Comparison of ENCODE assay signal across 15 mouse cellular contexts in the genomic region with DNA sequence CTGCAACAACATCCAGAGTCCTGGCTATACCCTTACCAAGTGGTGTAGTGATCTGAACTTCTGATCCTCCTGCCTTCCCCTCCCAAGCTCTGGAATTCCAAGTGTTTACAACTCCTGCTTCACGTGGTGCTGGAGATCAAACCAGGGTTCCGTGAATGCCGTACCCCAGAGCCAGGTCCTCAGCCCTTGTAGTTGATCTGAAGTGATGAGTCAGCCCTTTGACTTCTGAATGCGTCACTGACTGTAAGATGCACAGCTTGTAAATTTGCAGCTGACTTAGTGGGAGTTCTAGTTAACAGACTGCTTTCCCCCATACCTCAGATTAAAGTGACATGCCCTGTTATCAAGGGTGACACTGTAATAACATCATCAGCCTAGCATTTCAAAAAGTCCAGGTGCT. TPM values are rescaled to one million over a fixed set of nuclear protein-coding genes. Genes with fewer than 3 reads are reported as not detected.
DNase-seq lines count a peak whose midpoint lies in the region; ATAC-seq and TF ChIP-seq lines count a peak whose summit lies in the region.
"Had no signal": no experiment of that assay in that cellular context is flagged by ENCODE, and none has a peak within 500 bp of the region (broad histone marks: within the 10 kb centered on the region; RNA-seq: fewer than 3 reads in every experiment).

No protein-coding gene starts in this region.

- no peak for ATAC-seq in limb, embryonic 12.5 days (ENCODE audit: insufficient number of reproducible peaks, insufficient read depth, low FRiP score, low TSS enrichment, low read depth)
- ATAC-seq: liver, postnatal 0 days; midbrain, embryonic 13.5 days had no signal

- peaks cover 92% of the 10 kb centered on the region for H3K4me1 ChIP-seq in limb, embryonic 12.5 days (replicated peaks)
- peaks cover 86% of the 10 kb centered on the region for H3K4me1 ChIP-seq in limb, embryonic 10.5 days
- H3K4me1 ChIP-seq in lung, adult 2 months (ENCODE audit: control insufficient read depth, insufficient read depth, low read length): peaks cover 30% of the 10 kb centered on the region

- no peak overlapping the region for H3K4me2 ChIP-seq in limb, embryonic 12.5 days
- H3K4me2 ChIP-seq: hindbrain, embryonic 14.5 days; midbrain, embryonic 13.5 days; neural tube, embryonic 12.5 days had no signal

- 0 out of 2 replicates have a peak overlapping the region, but pooled peaks have one; percentile 64 for H3K27ac ChIP-seq in limb, embryonic 12.5 days
- no peak overlapping the region for H3K27ac ChIP-seq in limb, embryonic 10.5 days
- no peak overlapping the region for H3K27ac ChIP-seq in gastrocnemius, adult 2 months
- H3K27ac ChIP-seq: hindbrain, embryonic 14.5 days; midbrain, embryonic 13.5 days; neural tube, embryonic 12.5 days had no signal

- intact Hi-C loops in gastrocnemius, adult 2 months (cut with DNase I): no loop called here

- TF ChIP-seq POLR2A in lung, adult 2 months (IDR thresholded peaks at IDR 0.05; ENCODE audit: borderline replicate concordance, extremely low read depth, low read depth, low read length): no peak

- no peaks in the 10 kb centered on the region for H3K36me3 ChIP-seq in limb, embryonic 12.5 days
- no peaks in the 10 kb centered on the region for H3K36me3 ChIP-seq in limb, embryonic 10.5 days
- H3K36me3 ChIP-seq: midbrain, embryonic 13.5 days; neural tube, embryonic 12.5 days had no signal

- DNase-seq in adrenal gland, adult (ENCODE audit: inconsistent age in 2 of 2, low spot score in 1 of 2): peak; percentile 51 to 77
- DNase-seq in adrenal gland, postnatal 25 days: no peak
- DNase-seq in limb, embryonic 10.5 days (ENCODE audit: low spot score): no peak
- peak; percentile 33 for DNase-seq in lung, adult 2 months
- DNase-seq in yolk sac, embryonic 10.5 days (ENCODE audit: low spot score): peak; percentile 67
- no peak for DNase-seq in frontal cortex, postnatal 25 days (ENCODE audit: low spot score in 2 of 2)
- no peak for DNase-seq in gastrocnemius, adult 2 months
- DNase-seq: cerebellum, adult 11-12 months; kidney, postnatal 10 days; liver, postnatal 0 days; spleen, adult 18-20 months had no signal

- TF ChIP-seq CTCF in lung, adult 2 months (IDR thresholded peaks at IDR 0.05; ENCODE audit: insufficient read depth, low read length): no peak
- no peak for TF ChIP-seq CTCF in gastrocnemius, adult 2 months (IDR thresholded peaks at IDR 0.05)

- H3K4me3 ChIP-seq in limb, embryonic 12.5 days (replicated peaks): no peak overlapping the region
- H3K4me3 ChIP-seq in limb, embryonic 10.5 days: no peak overlapping the region
- no peak overlapping the region for H3K4me3 ChIP-seq in lung, adult 2 months (replicated peaks; ENCODE audit: extremely low read depth, low read depth, low read length)
- no peak overlapping the region for H3K4me3 ChIP-seq in gastrocnemius, adult 2 months
- H3K4me3 ChIP-seq: midbrain, embryonic 13.5 days; neural tube, embryonic 12.5 days had no signal

- 21% methylated on average over 4 of the region's 4 CpGs for WGBS in limb, embryonic 12.5 days
- 26% methylated on average over 4 of the region's 4 CpGs for WGBS in limb, embryonic 10.5 days
- 33% methylated on average over 4 of the region's 4 CpGs for WGBS in lung, adult 2 months

- no peak overlapping the region for H3K9ac ChIP-seq in limb, embryonic 12.5 days (replicated peaks)
- H3K9ac ChIP-seq: hindbrain, embryonic 14.5 days; liver, postnatal 0 days; midbrain, embryonic 13.5 days; neural tube, embryonic 12.5 days had no signal

- no peaks in the 10 kb centered on the region for H3K27me3 ChIP-seq in limb, embryonic 12.5 days
- H3K27me3 ChIP-seq in limb, embryonic 10.5 days (ENCODE audit: low read depth, poor library complexity, severe bottlenecking): no peaks in the 10 kb centered on the region
- H3K27me3 ChIP-seq: midbrain, embryonic 13.5 days; neural tube, embryonic 12.5 days had no signal

- no peaks in the 10 kb centered on the region for H3K9me3 ChIP-seq in limb, embryonic 12.5 days
- H3K9me3 ChIP-seq in limb, embryonic 10.5 days (replicated peaks): no peaks in the 10 kb centered on the region
- H3K9me3 ChIP-seq: midbrain, embryonic 13.5 days; neural tube, embryonic 12.5 days had no signal

RNA-seq across cellular contexts. Expression of a gene that starts 8.9 kb away (rescaled TPM):
- 55.2 and 57.1 TPM in 2 replicates for total RNA-seq in adrenal gland, postnatal 25 days (2021)
- 23.6 and 26.3 TPM in 2 replicates for polyA plus RNA-seq in limb, embryonic 12.5 days (2016; fragmentation: Nextera tagmentation; extraction: Ambion mirVana)
- 17.8 and 18.6 TPM in 2 replicates for polyA plus RNA-seq in limb, embryonic 10.5 days (2016; fragmentation: Nextera tagmentation; extraction: Ambion mirVana)
- polyA plus RNA-seq in lung, adult 2 months (2012; rRNA removed): 53.1 and 76.1 TPM in 2 replicates
- total RNA-seq in gastrocnemius, adult 2 months (2021): 10 to 100 TPM; 47.6 to 51.4 TPM

Comparison
In these comparisons a context has a peak if more than half of its experiments do, and no peak if none do; other contexts are left out.
1. DNase-seq: peak in adrenal gland, adult (2 of 2), lung, adult 2 months (single experiment) and yolk sac, embryonic 10.5 days (single experiment); none in adrenal gland, postnatal 25 days (single experiment), limb, embryonic 10.5 days (single experiment), frontal cortex, postnatal 25 days (0 of 2) and gastrocnemius, adult 2 months (single experiment).